Mouse (Mus musculus): ENCODE results near the gene Csrnp2.

Csrnp2 gene

GRCm38 (mm10) chr15:100473926-100474503 is 21.3 kb downstream of the Csrnp2 start:
- no peak for DNase-seq

GRCm38 (mm10) chr15:100470037-100470436 is 25.3 kb downstream of the Csrnp2 start:
- no peak for DNase-seq

GRCm38 (mm10) chr15:100469189-100469545 is 26.1 kb downstream of the Csrnp2 start:
- DNase-seq: no peak

- peak; percentile 87 to 93 for DNase-seq
These were observed 26.7 kb downstream of the Csrnp2 start, which contains the start of gene Letmd1 for GRCm38 (mm10) chr15:100468295-100469188. TSS of gene Letmd1 (plus strand) at chr15:100469023.

DNA sequence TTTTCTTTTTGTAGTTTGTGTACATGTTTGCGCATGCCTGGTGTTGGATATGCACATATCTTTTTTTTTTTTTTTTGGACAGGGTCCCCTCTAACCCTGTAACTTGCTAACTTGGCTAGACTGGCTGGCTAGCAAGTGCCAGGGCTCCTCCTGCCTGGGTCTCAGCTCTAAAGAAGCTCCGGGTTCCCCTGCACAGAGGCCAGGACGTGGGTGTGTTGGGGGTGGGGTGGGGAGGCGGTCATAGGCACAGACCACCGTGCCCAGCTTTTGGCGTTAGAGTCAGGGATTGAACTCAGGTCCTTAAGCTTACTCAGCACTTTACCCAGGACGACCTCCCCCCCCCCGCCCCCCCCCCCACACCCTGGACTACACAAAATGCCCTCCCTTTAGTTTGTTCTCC is 27.6 kb downstream of the Csrnp2 start:
- no peak for DNase-seq

- DNase-seq: no peak
These were observed 29.9 kb downstream of the Csrnp2 start for GRCm38 (mm10) chr15:100465432-100465831.

- DNase-seq: peak; percentile 69 to 82
These were observed 31.6 kb downstream of the Csrnp2 start for GRCm38 (mm10) chr15:100463712-100464111.

DNA sequence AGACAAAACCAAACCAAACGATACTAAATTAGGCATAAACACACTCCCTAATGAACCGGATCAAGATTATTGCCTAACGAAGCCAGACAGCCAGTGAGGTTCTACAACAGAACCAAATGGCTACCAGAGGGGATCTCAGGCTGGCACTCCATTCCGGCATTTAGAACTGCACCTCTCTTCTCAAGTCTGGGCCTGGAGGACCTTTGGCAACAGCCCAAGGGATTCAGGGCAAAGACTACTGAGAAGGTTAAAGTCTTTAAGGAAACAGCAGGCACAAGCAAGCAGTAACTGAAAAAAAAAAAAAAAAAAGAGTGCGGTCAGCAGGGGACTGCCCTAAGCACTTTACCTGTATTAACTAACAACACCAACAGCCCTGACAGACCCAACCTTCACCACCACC is 33.2 kb downstream of the Csrnp2 start:
- DNase-seq: no peak

- DNase-seq: no peak
These were observed 33.6 kb downstream of the Csrnp2 start for GRCm38 (mm10) chr15:100461646-100462045.

- no peak for DNase-seq
These were observed 34.3 kb downstream of the Csrnp2 start for GRCm38 (mm10) chr15:100460942-100461341.

DNA sequence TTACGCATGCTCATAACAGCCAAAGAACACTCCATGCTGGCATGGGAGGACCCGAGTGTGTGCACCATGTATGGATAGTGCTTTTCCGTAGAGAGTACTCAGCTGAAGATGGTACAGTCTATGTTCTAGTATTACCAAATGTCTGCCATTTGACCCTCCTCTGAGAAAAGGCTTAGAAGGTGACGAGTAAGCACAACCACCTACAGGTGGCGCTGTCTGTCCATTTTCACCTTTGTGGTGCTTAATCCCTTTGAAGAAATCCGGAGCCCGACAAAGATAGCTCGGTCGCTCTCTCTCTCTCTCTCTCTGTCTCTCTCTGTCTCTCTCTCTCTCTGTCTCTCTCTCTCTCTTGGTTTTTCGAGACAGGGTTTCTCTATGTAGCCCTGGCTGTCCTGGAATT is 37.2 kb downstream of the Csrnp2 start:
- peak; percentile 65 to 83 for DNase-seq

GRCm38 (mm10) chr15:100457340-100457739 is 37.9 kb downstream of the Csrnp2 start:
- peak; percentile 74 to 88 for DNase-seq

DNA sequence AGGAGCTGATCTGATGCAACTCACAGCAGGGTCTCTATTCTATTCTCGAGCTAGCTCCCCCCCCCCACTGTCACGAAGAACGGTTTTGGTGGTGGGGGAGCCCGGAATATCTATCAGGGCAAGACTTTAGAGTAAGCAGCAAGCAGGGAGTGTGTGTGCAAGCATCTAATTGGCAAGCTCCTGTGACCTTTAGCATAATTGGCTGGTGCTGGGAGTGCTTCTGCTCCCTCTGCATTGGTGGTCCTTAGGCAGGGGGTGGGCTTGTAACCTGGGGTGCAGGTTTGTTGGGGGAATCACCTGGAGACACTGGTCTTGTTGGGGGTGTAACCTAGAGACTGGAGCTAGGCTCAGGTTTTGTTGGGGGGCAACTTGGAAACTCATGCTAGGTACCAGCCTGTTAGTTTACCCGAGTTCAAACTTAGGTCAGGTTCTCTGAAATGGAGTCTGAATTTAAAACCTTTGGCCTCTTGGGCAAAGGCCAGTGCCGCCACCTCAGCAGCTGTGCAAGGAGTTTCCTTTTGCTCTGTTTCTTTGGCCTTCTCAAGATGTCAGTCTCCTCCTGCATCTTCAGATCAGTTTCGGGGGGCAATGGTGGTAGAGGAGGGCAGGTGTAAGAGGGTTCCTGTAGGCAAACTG is 38.8 kb downstream of the Csrnp2 start:
- DNase-seq: no peak

DNA sequence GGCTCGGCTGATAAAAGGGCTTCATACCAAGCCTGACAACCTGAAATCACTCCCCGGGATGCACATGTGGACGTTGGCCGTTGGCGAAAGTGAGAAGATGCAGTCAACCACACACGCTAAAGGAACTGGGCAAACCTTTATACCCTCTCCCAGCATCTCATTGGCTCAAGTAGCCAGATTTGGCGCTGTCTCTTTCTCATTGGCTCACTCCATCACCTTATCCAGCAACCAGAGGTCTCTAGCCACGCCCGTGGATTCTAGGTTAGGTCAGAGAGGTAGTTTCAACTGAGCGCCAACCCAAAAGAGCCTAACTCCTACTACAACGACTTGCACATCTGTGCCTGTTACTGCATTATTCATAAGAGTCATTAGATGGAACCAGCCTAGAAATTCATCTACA is 42.8 kb downstream of the Csrnp2 start:
- DNase-seq: no peak

- peak; percentile 55 to 72 for DNase-seq
These were observed 44.0 kb downstream of the Csrnp2 start for GRCm38 (mm10) chr15:100451245-100451644.

GRCm38 (mm10) chr15:100449495-100449894 is 45.8 kb downstream of the Csrnp2 start:
- DNase-seq: no peak

DNA sequence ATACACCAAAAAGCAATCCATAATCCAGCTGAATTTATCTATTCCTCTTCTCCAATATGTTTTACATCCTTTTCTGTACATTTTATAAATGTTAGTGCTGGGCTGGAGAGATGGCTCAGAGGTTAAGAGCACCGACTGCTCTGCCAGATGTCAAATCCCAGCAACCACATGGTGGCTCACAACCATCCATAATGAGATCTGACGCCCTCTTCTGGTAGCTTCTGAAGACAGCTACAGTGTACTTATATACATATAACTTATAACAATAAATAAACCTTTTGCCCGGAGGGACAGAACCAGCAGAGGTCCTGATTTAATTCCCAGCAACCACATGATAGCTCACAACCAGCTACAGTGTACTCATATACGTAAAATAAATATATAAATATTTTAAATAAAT is 46.7 kb downstream of the Csrnp2 start:
- DNase-seq: no peak

- DNase-seq: no peak
These were observed 48.4 kb downstream of the Csrnp2 start for GRCm38 (mm10) chr15:100446887-100447286.

DNA sequence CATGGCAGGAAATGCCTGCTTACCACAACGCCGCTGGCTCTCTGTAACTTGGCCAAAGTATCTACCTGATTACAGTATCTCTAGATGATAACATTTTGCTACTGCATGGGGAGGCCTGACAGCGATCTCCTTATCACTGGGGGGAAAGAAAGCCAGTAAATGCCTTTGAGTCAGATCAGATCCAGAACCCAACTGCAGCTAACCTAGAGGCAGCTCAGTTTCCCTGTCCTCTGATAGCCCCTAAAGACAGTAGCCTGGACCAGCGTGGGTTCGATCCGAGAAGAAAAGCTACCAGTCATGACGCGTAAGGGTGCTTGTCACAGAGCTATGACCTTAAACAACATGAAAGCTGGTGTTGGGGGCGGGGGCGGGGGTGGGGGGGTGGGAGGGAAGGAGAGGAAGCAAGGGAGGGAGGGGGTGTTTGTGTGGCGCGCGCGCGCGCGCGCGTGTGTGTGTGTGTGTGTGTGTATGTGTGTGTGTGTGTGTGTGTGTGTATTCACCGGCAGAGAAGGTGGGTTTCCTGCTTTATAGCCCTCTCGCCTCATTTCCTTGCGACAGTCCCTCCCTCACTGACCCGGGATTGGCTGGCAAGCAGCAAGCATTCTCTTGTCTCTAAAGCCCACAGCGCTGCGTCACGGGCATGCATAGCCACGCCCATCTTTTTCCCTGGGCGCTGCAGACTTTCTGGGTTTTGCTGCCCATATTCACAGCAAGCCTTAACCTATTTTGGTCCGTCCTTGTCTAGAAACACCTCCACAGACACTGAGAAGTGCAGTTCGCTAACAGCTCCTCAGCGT is 52.0 kb downstream of the Csrnp2 start:
- peak; percentile 81 to 88 for DNase-seq

DNA sequence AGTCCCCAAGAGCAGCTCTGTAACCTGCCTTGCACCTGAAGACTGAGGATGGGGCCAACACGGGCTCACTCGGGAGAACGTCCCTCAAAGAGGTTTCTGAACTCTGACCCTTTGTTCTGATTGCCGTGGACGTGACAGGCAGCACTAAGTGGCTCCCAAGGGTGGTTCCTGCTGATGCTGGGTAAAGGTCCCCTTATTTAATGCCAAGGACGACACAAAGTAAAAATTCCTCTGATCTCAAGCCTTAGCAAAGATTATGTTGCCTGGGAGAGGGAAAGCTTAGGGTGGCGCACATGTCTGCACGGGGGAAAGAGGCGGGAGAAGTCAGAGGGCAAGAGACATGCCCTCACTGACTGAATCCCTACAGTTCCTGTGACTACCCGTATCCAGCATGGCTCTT is 58.8 kb downstream of the Csrnp2 start:
- DNase-seq: no peak

- no peak for DNase-seq
These were observed 59.2 kb downstream of the Csrnp2 start for GRCm38 (mm10) chr15:100436112-100436511.

- no peak for DNase-seq
These were observed 62.1 kb downstream of the Csrnp2 start for GRCm38 (mm10) chr15:100433234-100433633.
